Mouse (Mus musculus): ENCODE results near the gene Thbs1.

GRCm38 (mm10) chr2:118064121-118064764, 47.4 kb upstream of the Thbs1 start:
- TF ChIP-seq EP300 (IDR thresholded peaks at IDR 0.05), result no peak
- TF ChIP-seq CTCF (IDR thresholded peaks at IDR 0.05), result no peak

Data from lung, postnatal 0 days (tissue).